Mouse (Mus musculus) brain, embryonic 14.5 days (tissue): Measurements from ENCODE around the gene Gh.

Source experiments
- CTCF ChIP-seq: fragments of 200-500 bp; IDR thresholded peaks from 2 replicates; pipeline ENCODE4 v1.5.1; 2012; ENCODE audit warnings: inconsistent platforms, mild to moderate bottlenecking, moderate library complexity, borderline replicate concordance; ENCODE audit not compliant: insufficient read depth, insufficient read length; ENCODE audit errors: extremely low read depth
- POLR2A ChIP-seq: fragments of 200-500 bp; IDR thresholded peaks from 2 replicates; pipeline ENCODE4 v1.6.1; 2012; ENCODE audit warnings: mild to moderate bottlenecking, inconsistent platforms, borderline replicate concordance; ENCODE audit not compliant: poor library complexity, insufficient read depth, insufficient read length, severe bottlenecking; ENCODE audit errors: extremely low read depth

- TF ChIP-seq POLR2A (no peak), CTCF (no peak)
Observed at GRCm38 (mm10) chr11:106340990-106341520, 39.4 kb upstream of the Gh start.
